8 mouse cellular contexts compared by ENCODE assay signal in genomic region chr4:55749949-55750600, GRCm38 (mm10).
DNase-seq lines count a peak whose midpoint lies in the region; ATAC-seq lines count a peak whose summit lies in the region.

No protein-coding gene starts in this region.

- no peak overlapping the region for H3K4me3 ChIP-seq in liver, embryonic 11.5 days (ENCODE audit: low read depth, low read length)

- no peak overlapping the region for H3K4me2 ChIP-seq in liver, embryonic 11.5 days

- no peaks in the 10 kb centered on the region for H3K4me1 ChIP-seq in liver, embryonic 11.5 days (replicated peaks; ENCODE audit: control insufficient read depth, insufficient read depth, low read length)

- no peak overlapping the region for H3K9ac ChIP-seq in liver, embryonic 11.5 days (ENCODE audit: low read depth, low read length)

- no peak for ATAC-seq in granulocyte monocyte progenitor cell, adult 5-6 weeks (replicated peaks; ENCODE audit: poor library complexity, severe bottlenecking)
- ATAC-seq in liver, embryonic 11.5 days (replicated peaks; ENCODE audit: low FRiP score): no peak

- H3K36me3 ChIP-seq in liver, embryonic 11.5 days (ENCODE audit: control insufficient read depth, insufficient read depth, low read length): no peaks in the 10 kb centered on the region

- WGBS in liver, embryonic 11.5 days: 76% methylated on average over 20 of the region's 20 CpGs

- no peaks in the 10 kb centered on the region for H3K27me3 ChIP-seq in liver, embryonic 11.5 days (replicated peaks; ENCODE audit: control insufficient read depth, insufficient read depth, low read length)

- no peak overlapping the region for H3K27ac ChIP-seq in liver, embryonic 11.5 days (ENCODE audit: low read depth, low read length)

- no peaks in the 10 kb centered on the region for H3K9me3 ChIP-seq in liver, embryonic 11.5 days (ENCODE audit: control insufficient read depth, low read length)

- DNase-seq in cerebellum, postnatal 10 days: peak; percentile 65 to 70
- no peak for DNase-seq in cerebellum, adult 9-10 months
- DNase-seq in right cerebral cortex, postnatal 14 days: peak; percentile 14
- DNase-seq in right cerebral cortex, postnatal 4 days: no peak
- DNase-seq in kidney, postnatal 36 days: peak; percentile 50 to 77
- no peak for DNase-seq in liver, embryonic 11.5 days (ENCODE audit: low spot score)
- DNase-seq in B cell, adult 2 months: no peak

Comparison
In these comparisons a context has a peak if more than half of its experiments do, and no peak if none do; other contexts are left out.
1. DNase-seq: peak in cerebellum, postnatal 10 days (2 of 2), right cerebral cortex, postnatal 14 days (single experiment) and kidney, postnatal 36 days (2 of 2); none in cerebellum, adult 9-10 months (single experiment), right cerebral cortex, postnatal 4 days (single experiment), liver, embryonic 11.5 days (single experiment) and B cell, adult 2 months (0 of 2).